Comparison of ENCODE assay signal across 19 mouse cellular contexts in genomic region chr12:77666411-77666810, GRCm38 (mm10).
DNase-seq lines count a peak whose midpoint lies in the region; ATAC-seq and TF ChIP-seq lines count a peak whose summit lies in the region.
"Had no signal": no experiment of that assay in that cellular context is flagged by ENCODE, and none has a peak within 500 bp of the region (broad histone marks: within the 10 kb centered on the region; RNA-seq: fewer than 3 reads in every experiment).

No protein-coding gene starts in this region.

- no peaks in the 10 kb centered on the region for H3K36me3 ChIP-seq in G1E (replicated peaks)
- H3K36me3 ChIP-seq in stomach, postnatal 0 days (ENCODE audit: control insufficient read depth, insufficient read depth, low read length) = no peaks in the 10 kb centered on the region
- H3K36me3 ChIP-seq: embryonic facial prominence, embryonic 10.5 days; kidney, embryonic 15.5 days; lung, embryonic 15.5 days; neural tube, embryonic 13.5 days had no signal

- WGBS in stomach, postnatal 0 days = 63% methylated on average over 8 of the region's 8 CpGs

- H3K4me2 ChIP-seq in stomach, postnatal 0 days (replicated peaks; ENCODE audit: low read depth) = no peak overlapping the region
- H3K4me2 ChIP-seq: kidney, embryonic 15.5 days; lung, embryonic 15.5 days; neural tube, embryonic 13.5 days had no signal

- no peak overlapping the region for H3K4me3 ChIP-seq in G1E (ENCODE audit: low read depth, low read length)
- no peak overlapping the region for H3K4me3 ChIP-seq in stomach, postnatal 0 days (ENCODE audit: low read depth, low read length)
- H3K4me3 ChIP-seq: embryonic facial prominence, embryonic 10.5 days; erythroblast, embryonic 14.5 days; kidney, embryonic 15.5 days; lung, embryonic 15.5 days; megakaryocyte, embryonic 14.5 days; neural tube, embryonic 13.5 days had no signal

- DNase-seq in layer of hippocampus, adult 11-12 months (ENCODE audit: low spot score) = peak; percentile 37
- no peak for DNase-seq in layer of hippocampus, adult 9-11 months
- DNase-seq in thymus, postnatal 0 days (ENCODE audit: low spot score) = peak; percentile 32
- no peak for DNase-seq in thymus, postnatal 36 days
- DNase-seq in G1E (ENCODE audit: low spot score) = no peak
- DNase-seq in stomach, postnatal 0 days (ENCODE audit: low spot score) = no peak
- no peak for DNase-seq in kidney, adult 8-10 months
- DNase-seq: adrenal gland, adult 8-10 months; cerebellum, adult 9-11 months; gastrocnemius, postnatal 25 days; heart, postnatal 10 days; liver had no signal

- ATAC-seq in G1E (ENCODE audit: extremely low read depth, insufficient number of reproducible peaks, low FRiP score, poor library complexity, severe bottlenecking) = peak; percentile 15; the same call in 1 of the 2 replicates
- ATAC-seq in inflammation-experienced regulatory T-cells, adult 6 months = peak; percentile 82
- no peak for ATAC-seq in stomach, postnatal 0 days (ENCODE audit: low FRiP score, low TSS enrichment)

- no peak for TF ChIP-seq CTCF in G1E (IDR thresholded peaks at IDR 0.05; ENCODE audit: low read depth, low read length)
- TF ChIP-seq CTCF in stomach, postnatal 0 days (IDR thresholded peaks at IDR 0.05; ENCODE audit: low read depth) = no peak

- H3K27me3 ChIP-seq in G1E (ENCODE audit: insufficient read depth, low read length) = peaks cover 44% of the 10 kb centered on the region
- H3K27me3 ChIP-seq in stomach, postnatal 0 days (ENCODE audit: control insufficient read depth, insufficient read depth, low read length) = no peaks in the 10 kb centered on the region
- H3K27me3 ChIP-seq: lung, embryonic 15.5 days; neural tube, embryonic 13.5 days had no signal

- H3K4me1 ChIP-seq in G1E (ENCODE audit: insufficient read depth, low read depth, low read length) = no peaks in the 10 kb centered on the region
- H3K4me1 ChIP-seq in stomach, postnatal 0 days (replicated peaks; ENCODE audit: control insufficient read depth, insufficient read depth) = no peaks in the 10 kb centered on the region
- H3K4me1 ChIP-seq: lung, embryonic 15.5 days; megakaryocyte, embryonic 14.5 days had no signal

- H3K9ac ChIP-seq in stomach, postnatal 0 days (ENCODE audit: low read length) = no peak overlapping the region
- H3K9ac ChIP-seq: kidney, embryonic 15.5 days; lung, embryonic 15.5 days; neural tube, embryonic 13.5 days had no signal

- TF ChIP-seq EP300 in stomach, postnatal 0 days (optimal IDR thresholded peaks at IDR 0.05) = no peak

- no peaks in the 10 kb centered on the region for H3K9me3 ChIP-seq in G1E (replicated peaks)
- H3K9me3 ChIP-seq in stomach, postnatal 0 days (ENCODE audit: control insufficient read depth, low read length) = no peaks in the 10 kb centered on the region
- H3K9me3 ChIP-seq: embryonic facial prominence, embryonic 10.5 days; kidney, embryonic 15.5 days; lung, embryonic 15.5 days; megakaryocyte, embryonic 14.5 days; neural tube, embryonic 13.5 days had no signal

- H3K27ac ChIP-seq in stomach, postnatal 0 days (replicated peaks) = no peak overlapping the region
- H3K27ac ChIP-seq: embryonic facial prominence, embryonic 10.5 days; kidney, embryonic 15.5 days; lung, embryonic 15.5 days; neural tube, embryonic 13.5 days had no signal

Comparison
In these comparisons a context has a peak if more than half of its experiments do, and no peak if none do; other contexts are left out.
1. DNase-seq: peak in layer of hippocampus, adult 11-12 months (single experiment) and thymus, postnatal 0 days (single experiment); none in layer of hippocampus, adult 9-11 months (single experiment), thymus, postnatal 36 days (0 of 2), G1E (single experiment), stomach, postnatal 0 days (single experiment) and kidney, adult 8-10 months (0 of 2).